Mouse (Mus musculus) kidney, adult 2 months (tissue): Measurements from ENCODE around the gene Dpy19l3.

ENCODE experiments used
- CTCF ChIP-seq: fragments of 200-500 bp; conservative IDR thresholded peaks from 2 replicates; pipeline ENCODE4 v1.5.1; 2011; ENCODE audit warnings: low read depth, mild to moderate bottlenecking, control low read depth, low read length, moderate library complexity, mixed read lengths; ENCODE audit not compliant: insufficient read depth, insufficient read length
- POLR2A ChIP-seq: fragments of 200-500 bp; IDR thresholded peaks from one replicate; pipeline ENCODE4 v1.6.1; 2011; ENCODE audit warnings: low read depth, low read length, control low read depth

DNA sequence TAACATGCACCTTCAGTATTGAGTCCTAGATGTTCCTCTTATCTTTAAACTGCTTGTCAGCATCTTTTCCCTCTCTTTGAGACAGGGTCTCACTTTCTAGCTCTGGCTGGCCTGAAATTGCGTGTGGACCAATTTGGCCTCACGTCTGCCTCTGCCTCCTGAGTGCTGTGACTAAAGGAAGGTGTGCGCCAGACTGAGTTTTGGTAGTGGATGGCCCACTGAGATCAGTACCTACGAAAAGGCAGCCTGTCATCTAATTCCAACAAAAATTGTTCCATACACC lies 573 bp upstream of the Dpy19l3 start:
- no peak for TF ChIP-seq CTCF
- TF ChIP-seq POLR2A, result no peak
